Mouse (Mus musculus): ENCODE measurements at regions not wholly inside any gene's neighbourhood (a gene's known extent, or its start where the extent isn't known, plus 50 kb on each side); places are given as distances from the start of the nearest gene placed in this dataset.

DNA sequence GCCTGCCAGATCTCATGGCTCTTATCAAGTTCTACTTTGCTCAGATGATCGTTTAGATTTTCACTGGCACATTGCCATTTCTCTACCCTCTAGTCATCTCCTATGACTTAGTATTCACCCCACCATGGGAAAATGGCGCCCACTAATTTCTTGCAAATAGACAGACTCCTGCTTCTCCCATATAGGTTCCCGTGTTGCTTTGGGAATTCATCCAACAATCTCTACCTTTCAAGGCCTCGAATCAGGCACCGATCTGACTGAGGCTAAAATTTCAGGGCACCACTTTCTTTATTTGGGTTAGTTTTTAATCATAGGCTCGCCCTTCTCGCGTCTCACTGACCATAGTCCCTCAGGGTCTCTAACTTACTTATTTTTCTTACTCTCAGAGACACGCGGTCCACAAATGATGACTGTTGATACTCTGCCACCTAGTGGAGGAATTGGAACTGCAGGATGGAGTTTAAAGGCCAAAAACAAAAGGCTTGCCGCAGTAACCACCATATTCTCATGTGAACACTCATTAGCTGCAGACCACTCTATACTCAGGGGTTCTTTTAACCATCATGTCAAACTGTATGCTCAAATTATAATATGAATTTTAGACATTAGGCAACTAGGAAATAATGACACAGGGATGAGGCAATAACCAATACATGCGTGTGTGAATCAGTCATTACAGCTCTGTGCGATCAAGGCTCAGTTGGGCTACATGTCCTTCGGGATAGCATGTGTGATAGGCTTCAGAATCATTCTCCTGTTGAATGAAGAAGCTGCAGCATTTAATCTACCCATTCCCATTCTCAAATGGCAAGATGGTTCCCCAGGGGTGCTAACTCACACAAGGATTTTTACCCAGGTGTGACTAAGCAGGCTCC lies 119.5 kb upstream of the Nhs start:
- no peak overlapping the region for H3K4me3 ChIP-seq
- no peaks in the 10 kb centered on the region for H3K36me3 ChIP-seq
- WGBS, result 63% methylated on average over 14 of the region's 14 CpGs
- H3K9me3 ChIP-seq, result no peaks in the 10 kb centered on the region
- H3K27me3 ChIP-seq, result peaks cover 8% of the 10 kb centered on the region
- no peak overlapping the region for H3K9ac ChIP-seq (replicated peaks)
- peak; percentile 58 for ATAC-seq (ENCODE audit: low FRiP score, low read depth)
- H3K4me1 ChIP-seq, result no peaks in the 10 kb centered on the region
- H3K4me2 ChIP-seq (replicated peaks), result no peak overlapping the region
- no peak overlapping the region for H3K27ac ChIP-seq (replicated peaks)

DNA sequence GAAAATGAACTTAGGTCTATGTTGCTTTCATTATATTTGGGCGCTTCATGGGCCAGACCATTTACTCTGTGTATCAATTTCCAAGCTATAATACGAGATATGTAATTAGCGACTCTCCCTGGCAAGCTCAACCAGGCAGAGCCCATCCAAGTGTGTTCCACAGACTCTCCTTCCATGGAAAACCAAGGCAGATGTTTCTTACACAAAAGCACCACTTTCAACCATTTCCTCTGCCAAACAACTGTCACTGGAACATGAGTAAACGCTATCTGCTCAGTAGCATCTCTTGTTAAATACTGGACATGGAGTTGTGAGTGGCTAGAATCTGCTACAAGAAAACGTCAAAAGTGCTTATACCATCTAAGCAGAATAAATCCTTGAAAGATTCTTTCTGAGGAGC lies 115.1 kb upstream of the Nhs start:
- Histone ChIP-seq H3K4me3 (no peak overlapping the region), H3K9me3 (no peaks in the 10 kb centered on the region), H3K27ac (replicated peaks) (no peak overlapping the region), H3K4me2 (replicated peaks) (no peak overlapping the region), H3K27me3 (peaks cover 12% of the 10 kb centered on the region), H3K9ac (replicated peaks) (no peak overlapping the region), H3K4me1 (no peaks in the 10 kb centered on the region), H3K36me3 (no peaks in the 10 kb centered on the region)
- ATAC-seq (ENCODE audit: low FRiP score, low read depth), result no peak
- WGBS, result 76% methylated on average over 5 of the region's 5 CpGs

DNA sequence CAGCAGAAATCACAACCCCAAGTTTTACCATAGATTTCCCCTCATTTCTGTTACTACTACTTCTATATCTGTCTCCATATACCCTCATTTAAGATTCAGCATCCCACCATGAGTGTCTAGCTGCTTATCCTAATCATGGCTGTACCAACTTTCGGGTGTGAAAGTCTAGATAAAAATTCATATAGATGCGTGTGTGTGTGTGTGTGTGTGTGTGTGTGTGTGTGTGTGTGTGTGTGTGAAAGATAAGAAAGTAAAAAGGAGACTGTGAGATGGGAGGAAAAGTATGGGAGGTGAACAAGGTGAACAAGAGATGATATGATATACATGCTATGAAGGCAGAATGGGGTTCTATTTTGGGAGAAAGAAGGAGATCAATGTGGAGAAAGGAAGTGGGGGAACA lies 111.7 kb upstream of the Nhs start:
- no peak for ATAC-seq (ENCODE audit: low FRiP score, low read depth)
- Histone ChIP-seq H3K4me2 (replicated peaks) (no peak overlapping the region), H3K36me3 (no peaks in the 10 kb centered on the region), H3K27ac (replicated peaks) (no peak overlapping the region), H3K27me3 (peaks cover 8% of the 10 kb centered on the region), H3K4me1 (peaks cover 7% of the 10 kb centered on the region; the same call in 1 of the 2 replicates), H3K9ac (replicated peaks) (no peak overlapping the region), H3K9me3 (no peaks in the 10 kb centered on the region), H3K4me3 (no peak overlapping the region)
- WGBS, result 92% methylated on average over 2 of the region's 2 CpGs

DNA sequence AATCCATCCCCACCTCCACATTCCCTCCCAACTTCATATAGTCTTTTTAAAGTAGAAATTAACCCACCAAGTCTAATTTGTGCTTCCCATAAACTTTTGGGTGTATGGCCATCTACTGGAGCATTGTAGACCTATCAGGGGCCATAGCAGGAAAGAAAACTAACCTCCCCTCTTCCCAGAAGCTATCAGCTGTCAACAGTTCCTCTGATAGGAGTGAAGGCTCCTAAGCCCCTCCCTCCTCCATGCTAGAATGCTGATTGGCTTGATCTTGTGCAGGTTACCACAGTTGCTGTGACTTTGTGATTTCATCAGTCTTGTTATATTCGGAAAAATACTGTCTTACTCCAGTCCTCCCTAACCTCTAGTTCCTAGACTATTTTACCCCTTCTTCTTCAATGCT lies 109.4 kb upstream of the Nhs start:
- peaks cover 4% of the 10 kb centered on the region for H3K27me3 ChIP-seq
- no peaks in the 10 kb centered on the region for H3K9me3 ChIP-seq
- H3K4me3 ChIP-seq, result no peak overlapping the region
- ATAC-seq (ENCODE audit: low FRiP score, low read depth), result no peak
- no peak overlapping the region for H3K4me2 ChIP-seq (replicated peaks)
- no peak overlapping the region for H3K27ac ChIP-seq (replicated peaks)
- no peaks in the 10 kb centered on the region for H3K36me3 ChIP-seq
- 91% methylated on average over 1 of the region's 1 CpGs for WGBS
- no peak overlapping the region for H3K9ac ChIP-seq (replicated peaks)
- H3K4me1 ChIP-seq, result peaks cover 7% of the 10 kb centered on the region; the same call in 1 of the 2 replicates

DNA sequence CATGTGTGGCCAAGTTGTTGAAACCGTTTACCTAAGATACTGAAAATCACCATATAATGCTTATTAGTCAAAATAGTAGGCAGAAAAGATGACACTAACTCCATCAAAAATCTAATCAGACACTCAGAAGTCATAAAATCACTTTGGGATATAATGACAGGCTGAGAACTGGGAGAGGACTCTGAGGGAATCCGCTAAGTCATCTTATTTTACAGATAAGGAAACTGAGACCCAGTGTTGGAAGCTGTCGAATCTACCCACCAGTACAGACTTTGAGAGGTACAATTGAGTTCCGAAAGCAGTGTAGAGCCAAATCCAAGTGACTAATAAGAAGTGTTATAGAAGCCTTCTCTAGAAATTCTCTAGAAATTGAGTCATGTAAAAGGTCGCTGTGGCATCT lies 108.6 kb upstream of the Nhs start:
- H3K27ac ChIP-seq (replicated peaks), result no peak overlapping the region
- no peak for ATAC-seq (ENCODE audit: low FRiP score, low read depth)
- WGBS, result 79% methylated on average over 5 of the region's 5 CpGs

DNA sequence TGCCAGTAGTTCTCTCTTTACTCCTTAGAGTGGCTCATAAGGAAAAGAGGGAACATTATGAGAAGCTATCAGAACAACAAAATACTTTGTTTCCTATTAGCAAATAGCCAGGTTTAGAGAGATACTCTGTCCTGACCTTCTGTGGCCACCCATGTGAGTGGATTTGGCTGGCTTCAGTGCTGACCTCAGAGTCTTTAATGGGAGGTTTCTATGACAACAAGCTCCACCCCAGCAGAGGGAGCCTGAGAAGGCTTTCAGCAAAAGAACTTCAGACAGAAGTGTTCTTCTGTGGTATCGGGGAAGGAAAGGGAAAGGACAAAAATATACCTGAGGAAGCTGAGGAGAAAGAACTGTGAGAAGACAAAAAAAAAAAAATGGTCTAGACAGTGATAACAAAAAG lies 108.1 kb upstream of the Nhs start:
- no peak overlapping the region for H3K4me3 ChIP-seq
- WGBS, result 17% methylated on average over 1 of the region's 1 CpGs
- H3K27ac ChIP-seq (replicated peaks), result no peak overlapping the region
- peak; percentile 53; the same call in 1 of the 2 replicates for ATAC-seq (ENCODE audit: low FRiP score, low read depth)
- no peak overlapping the region for H3K4me2 ChIP-seq (replicated peaks)
- H3K4me1 ChIP-seq, result peaks cover 7% of the 10 kb centered on the region; the same call in 1 of the 2 replicates
- peaks cover 4% of the 10 kb centered on the region for H3K27me3 ChIP-seq
- H3K9me3 ChIP-seq, result no peaks in the 10 kb centered on the region
- no peak overlapping the region for H3K9ac ChIP-seq (replicated peaks)
- no peaks in the 10 kb centered on the region for H3K36me3 ChIP-seq

More for the DNA sequence above, 108.6 kb upstream of the Nhs start:
- H3K4me1 ChIP-seq, result peaks cover 7% of the 10 kb centered on the region; the same call in 1 of the 2 replicates
- no peak overlapping the region for H3K9ac ChIP-seq (replicated peaks)
- no peaks in the 10 kb centered on the region for H3K36me3 ChIP-seq
- H3K4me3 ChIP-seq, result no peak overlapping the region
- no peak overlapping the region for H3K4me2 ChIP-seq (replicated peaks)
- no peaks in the 10 kb centered on the region for H3K9me3 ChIP-seq
- H3K27me3 ChIP-seq, result peaks cover 4% of the 10 kb centered on the region

DNA sequence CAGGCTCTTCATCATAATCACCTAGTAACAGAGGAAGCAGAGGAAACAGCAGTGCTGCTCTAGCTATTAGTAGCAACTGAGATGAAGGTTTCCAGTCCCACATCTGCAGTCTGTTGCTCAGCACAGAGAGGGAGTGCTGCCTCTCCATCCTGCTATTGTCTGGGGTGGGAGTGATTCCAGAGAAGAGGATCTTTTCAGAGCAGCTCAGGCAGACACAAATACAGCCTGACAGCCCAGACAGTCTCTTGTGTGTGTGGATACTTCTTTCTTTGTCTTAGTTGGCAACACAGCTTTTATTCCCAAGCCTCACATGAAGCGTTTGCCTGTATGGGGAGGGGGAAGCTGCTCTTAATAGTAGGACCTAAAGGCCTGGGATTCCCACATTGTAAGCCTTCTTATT lies 107.2 kb upstream of the Nhs start:
- WGBS, result 42% methylated on average over 1 of the region's 1 CpGs
- no peaks in the 10 kb centered on the region for H3K36me3 ChIP-seq
- ATAC-seq (ENCODE audit: low FRiP score, low read depth), result peak; percentile 93
- H3K9me3 ChIP-seq, result no peaks in the 10 kb centered on the region
- no peak overlapping the region for H3K4me2 ChIP-seq (replicated peaks)
- H3K4me3 ChIP-seq, result no peak overlapping the region
- peaks cover 7% of the 10 kb centered on the region; the same call in 1 of the 2 replicates for H3K4me1 ChIP-seq
- peaks cover 4% of the 10 kb centered on the region for H3K27me3 ChIP-seq
- H3K27ac ChIP-seq (replicated peaks), result peak overlapping the region; percentile 49; the same call in 1 of the 2 replicates
- H3K9ac ChIP-seq (replicated peaks), result no peak overlapping the region

DNA sequence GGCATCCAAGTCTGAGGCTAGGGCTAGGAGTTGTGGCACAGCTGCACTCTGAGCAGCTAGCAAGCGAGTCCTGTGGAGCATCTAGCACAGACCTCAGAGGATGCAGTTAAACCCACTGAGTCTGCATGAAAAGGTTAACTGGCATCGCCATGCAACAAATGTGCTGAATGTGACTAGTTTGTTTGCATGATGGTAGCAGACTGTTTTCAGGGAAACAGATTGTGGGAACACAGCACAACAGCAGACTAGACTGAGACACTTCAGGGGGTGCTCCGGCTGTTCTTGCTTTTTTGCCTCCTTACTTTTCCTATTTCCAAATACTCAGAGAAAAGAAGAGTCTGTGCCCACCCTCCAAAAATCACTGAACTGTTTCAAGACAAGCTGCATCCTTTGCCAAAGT lies 97.9 kb upstream of the Nhs start:
- Histone ChIP-seq H3K27ac (replicated peaks) (no peak overlapping the region), H3K27me3 (peaks cover 18% of the 10 kb centered on the region), H3K4me3 (no peak overlapping the region), H3K9ac (replicated peaks) (no peak overlapping the region), H3K36me3 (no peaks in the 10 kb centered on the region), H3K9me3 (no peaks in the 10 kb centered on the region), H3K4me1 (no peaks in the 10 kb centered on the region), H3K4me2 (replicated peaks) (no peak overlapping the region)
- WGBS, result 84% methylated on average over 3 of the region's 3 CpGs
- ATAC-seq (ENCODE audit: low FRiP score, low read depth), result no peak

DNA sequence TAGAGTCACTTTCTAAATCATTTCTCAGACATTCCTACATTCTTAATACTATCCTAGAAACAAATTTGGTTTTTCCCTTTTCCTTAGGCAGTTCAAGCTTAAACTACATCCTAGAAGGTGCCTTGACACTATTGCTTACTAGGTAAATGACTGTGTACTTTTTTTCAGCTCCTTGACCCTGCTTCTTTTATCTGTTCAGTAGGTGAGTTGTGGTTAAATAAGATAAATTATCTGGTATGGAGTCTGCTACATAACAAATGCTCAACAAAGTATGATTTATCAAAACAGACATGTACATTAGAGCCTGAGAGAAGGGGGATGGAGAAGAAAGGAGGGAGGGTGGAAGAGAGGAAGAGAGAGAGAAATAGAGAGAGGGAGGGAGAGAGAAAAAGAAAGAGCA lies 96.3 kb upstream of the Nhs start:
- Histone ChIP-seq H3K9ac (replicated peaks) (no peak overlapping the region), H3K4me3 (no peak overlapping the region), H3K4me2 (replicated peaks) (no peak overlapping the region), H3K9me3 (no peaks in the 10 kb centered on the region), H3K27me3 (peaks cover 18% of the 10 kb centered on the region), H3K4me1 (no peaks in the 10 kb centered on the region), H3K36me3 (no peaks in the 10 kb centered on the region), H3K27ac (replicated peaks) (no peak overlapping the region)
- no peak for ATAC-seq (ENCODE audit: low FRiP score, low read depth)

DNA sequence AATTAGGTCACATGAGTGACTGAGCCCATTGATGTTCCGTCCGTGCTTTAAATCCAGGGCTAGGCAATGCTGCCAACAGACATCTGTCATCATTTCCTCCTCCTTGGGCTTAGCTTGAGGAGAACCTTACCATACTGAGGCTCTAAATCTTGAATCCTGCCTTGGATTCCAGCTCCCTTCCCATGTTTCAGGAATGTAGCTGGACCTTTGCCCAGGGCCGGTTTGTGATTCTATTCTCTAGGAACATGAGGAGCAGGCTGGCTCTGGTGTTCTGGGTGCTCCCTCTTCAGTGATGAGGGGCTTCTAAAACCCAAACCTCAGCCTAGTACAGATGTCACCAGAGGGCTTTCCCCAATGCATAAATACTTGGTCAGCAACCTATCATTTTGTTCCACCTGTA lies 81.8 kb upstream of the Nhs start:
- Histone ChIP-seq H3K4me2 (replicated peaks) (no peak overlapping the region), H3K27ac (replicated peaks) (no peak overlapping the region), H3K36me3 (no peaks in the 10 kb centered on the region), H3K4me3 (no peak overlapping the region), H3K27me3 (peaks cover 49% of the 10 kb centered on the region), H3K9me3 (no peaks in the 10 kb centered on the region), H3K9ac (replicated peaks) (no peak overlapping the region), H3K4me1 (no peaks in the 10 kb centered on the region)
- ATAC-seq (ENCODE audit: low FRiP score, low read depth), result no peak
- WGBS, result 65% methylated on average over 3 of the region's 3 CpGs

DNA sequence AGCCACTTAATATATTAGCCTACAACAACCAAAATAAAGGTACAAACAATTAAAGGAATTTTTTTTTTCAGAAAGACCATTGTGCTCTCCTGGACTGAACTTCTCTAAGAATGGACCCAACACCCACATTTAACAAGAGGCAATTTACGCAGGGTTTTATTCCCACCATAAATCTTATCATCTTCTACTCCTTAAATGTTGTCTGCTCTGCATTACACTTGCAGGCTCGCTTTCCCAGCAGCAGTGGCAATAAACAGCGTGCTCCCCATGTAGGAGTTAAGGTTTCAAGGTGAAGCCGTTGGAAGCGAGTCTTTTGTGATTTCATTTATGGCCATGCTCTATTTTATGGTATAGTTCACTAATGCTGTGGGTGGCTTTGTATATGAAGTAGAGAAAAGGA lies 76.0 kb upstream of the Nhs start:
- Histone ChIP-seq H3K36me3 (no peaks in the 10 kb centered on the region), H3K4me2 (replicated peaks) (no peak overlapping the region), H3K27me3 (peaks cover 49% of the 10 kb centered on the region), H3K27ac (replicated peaks) (no peak overlapping the region), H3K9me3 (no peaks in the 10 kb centered on the region), H3K4me3 (no peak overlapping the region), H3K9ac (replicated peaks) (no peak overlapping the region), H3K4me1 (no peaks in the 10 kb centered on the region)
- ATAC-seq (ENCODE audit: low FRiP score, low read depth), result no peak
- WGBS, result 85% methylated on average over 5 of the region's 5 CpGs

DNA sequence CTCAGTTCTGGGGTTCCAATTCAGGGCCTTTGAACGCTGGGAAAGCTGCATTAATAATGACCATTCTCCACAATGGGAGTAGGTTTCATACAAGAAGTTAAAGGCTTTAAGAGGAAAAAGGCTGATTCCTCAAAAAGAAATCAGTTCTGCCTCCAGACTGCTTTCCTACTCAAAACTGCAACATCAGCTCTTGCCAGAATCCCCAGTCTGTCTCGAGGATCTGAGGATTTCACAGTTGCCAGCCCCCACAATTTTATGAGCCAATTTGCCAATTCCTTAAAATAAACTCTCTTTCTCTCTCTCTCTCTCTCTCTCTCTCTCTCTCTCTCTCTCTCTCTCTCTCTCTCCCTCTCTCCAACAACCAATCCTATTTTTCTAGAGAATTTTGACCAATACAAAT lies 51.3 kb upstream of the Nhs start:
- H3K27me3 ChIP-seq, result peaks cover 5% of the 10 kb centered on the region; the same call in 1 of the 2 replicates

More for the DNA sequence above, 51.3 kb upstream of the Nhs start:
- Histone ChIP-seq H3K4me2 (replicated peaks) (no peak overlapping the region), H3K4me3 (no peak overlapping the region), H3K9ac (replicated peaks) (no peak overlapping the region), H3K27ac (replicated peaks) (no peak overlapping the region), H3K9me3 (no peaks in the 10 kb centered on the region), H3K4me1 (no peaks in the 10 kb centered on the region), H3K36me3 (no peaks in the 10 kb centered on the region)
- no peak for ATAC-seq (ENCODE audit: low FRiP score, low read depth)
- WGBS, result 60% methylated on average over 2 of the region's 2 CpGs
